Mouse (Mus musculus) kidney, adult 2 months (tissue): ENCODE results near the gene Psen2. TPM values are rescaled to one million over a fixed set of nuclear protein-coding genes. Genes with fewer than 3 reads are reported as not detected.

Experiments used
- DNase-seq: peaks from one replicate; pipeline ENCODE4 v3.0.0; 2021
- H3K27ac ChIP-seq: fragments of 200-500 bp; 2 replicates; pipeline ENCODE4 v1.5.1; 2012; ENCODE audit warnings: low read depth, low read length, control low read depth, inconsistent platforms; ENCODE audit not compliant: insufficient read depth
- H3K27me3 ChIP-seq: fragments of 200-500 bp; replicated peaks from 2 replicates; pipeline ENCODE4 v1.6.1; 2012; ENCODE audit warnings: mild to moderate bottlenecking, moderate library complexity, low read length, inconsistent platforms; ENCODE audit not compliant: control insufficient read depth, insufficient read depth
- H3K36me3 ChIP-seq: fragments of 200-500 bp; 2 replicates; pipeline ENCODE4 v1.6.1; 2012; ENCODE audit warnings: mild to moderate bottlenecking, moderate library complexity, low read length, inconsistent platforms; ENCODE audit not compliant: control insufficient read depth, insufficient read depth
- H3K4me1 ChIP-seq: fragments of 200-500 bp; 2 replicates; pipeline ENCODE4 v1.6.1; 2011; ENCODE audit warnings: low read length; ENCODE audit not compliant: control insufficient read depth, insufficient read depth
- H3K4me3 ChIP-seq: fragments of 200-500 bp; 2 replicates; pipeline ENCODE4 v1.5.1; 2011; ENCODE audit warnings: mild to moderate bottlenecking, low read depth, low read length, control low read depth; ENCODE audit not compliant: insufficient read depth
- CTCF ChIP-seq: fragments of 200-500 bp; conservative IDR thresholded peaks from 2 replicates; pipeline ENCODE4 v1.5.1; 2011; ENCODE audit warnings: low read depth, mild to moderate bottlenecking, control low read depth, low read length, moderate library complexity, mixed read lengths; ENCODE audit not compliant: insufficient read depth, insufficient read length
- POLR2A ChIP-seq: fragments of 200-500 bp; IDR thresholded peaks from one replicate; pipeline ENCODE4 v1.6.1; 2011; ENCODE audit warnings: low read depth, low read length, control low read depth
- WGBS: fragments of 180-500 bp; shearing (Covaris S2); methylation state at CpG from one replicate; pipeline ENCODE4 v1.1.7; 2018; 5-methylcytosine and 5-hydroxymethylcytosine counted together
- polyA plus RNA-seq: library from polyadenylated mRNA; depleted of rRNA; stranded (reverse); fragments of >200 nt; gene quantifications from 2 replicates; pipeline ENCODE4 v1.2.3, GENCODE M21; 2012

Gene Psen2
- polyA plus RNA-seq, 1 experiment: 41.3 TPM

DNA sequence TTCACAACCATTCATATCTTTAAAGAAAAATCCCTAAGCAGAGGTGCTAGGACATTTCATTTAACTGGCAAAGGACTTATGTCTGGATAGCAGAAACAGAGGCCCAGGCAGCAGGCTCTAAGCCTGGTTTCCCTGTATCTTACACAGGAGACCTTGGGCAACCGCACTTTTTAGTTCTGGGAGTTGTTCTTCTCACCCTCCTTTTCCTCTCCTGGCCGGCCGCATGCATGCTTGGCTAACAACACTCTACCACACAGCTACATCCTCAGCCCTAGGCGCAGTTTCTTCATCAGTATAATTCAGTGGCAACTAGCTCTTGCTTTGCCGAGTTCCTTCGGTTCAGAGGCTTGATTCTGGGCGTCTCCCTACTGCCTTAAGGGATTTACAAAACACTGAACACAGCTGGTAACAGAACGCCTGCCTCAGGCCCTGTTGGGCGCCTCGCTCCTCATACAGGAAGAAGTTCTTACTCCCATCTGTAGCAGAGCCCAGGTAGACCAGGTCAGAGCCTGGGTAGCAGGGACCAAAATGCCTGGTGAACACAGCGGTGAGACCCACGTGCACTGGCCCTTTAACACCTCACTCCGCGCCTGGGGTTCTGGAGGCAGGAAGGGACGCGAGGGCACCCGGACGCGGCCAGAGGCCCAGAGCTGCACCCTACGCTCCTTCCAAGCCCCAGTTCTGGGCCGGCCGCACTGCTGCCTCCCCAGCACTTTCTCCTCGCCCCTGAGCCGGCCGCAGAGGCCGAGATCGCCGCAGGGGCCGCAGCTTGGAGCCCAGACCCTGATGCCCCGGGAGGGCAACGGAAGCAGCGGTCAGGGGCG is 7.7 kb downstream of the Psen2 start:
- H3K4me1 ChIP-seq: peaks cover 7% of the 10 kb centered on the region; the same call in 1 of the 2 replicates
- WGBS: 2% methylated on average over 33 of the region's 33 CpGs
- peak overlapping the region; percentile 67 for H3K27ac ChIP-seq
- DNase-seq: peak; percentile 64
- TF ChIP-seq POLR2A (no peak), CTCF (no peak)
- H3K36me3 ChIP-seq: no peaks in the 10 kb centered on the region
- peak overlapping the region; percentile 66 for H3K4me3 ChIP-seq
- no peaks in the 10 kb centered on the region for H3K27me3 ChIP-seq

DNA sequence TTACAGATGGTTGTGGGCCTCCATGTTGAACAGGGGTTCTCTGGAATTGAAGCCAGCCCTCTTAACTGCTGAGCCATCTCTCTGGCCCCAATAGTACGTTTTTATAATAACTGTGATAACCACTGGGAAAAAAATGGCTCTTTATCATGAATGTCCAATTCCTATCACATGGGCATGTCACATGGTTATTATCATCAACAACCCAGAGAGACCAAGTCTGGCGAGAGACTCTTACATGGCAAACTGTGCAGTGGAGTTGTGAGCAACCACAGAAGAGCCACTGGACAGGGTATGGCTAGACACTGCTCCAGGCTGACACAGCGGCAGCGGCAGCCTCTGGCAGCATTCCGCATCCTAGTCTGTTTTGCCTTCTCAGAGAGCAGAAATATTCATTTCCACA is 8.9 kb downstream of the Psen2 start:
- Histone ChIP-seq H3K27me3 (no peaks in the 10 kb centered on the region), H3K27ac (no peak overlapping the region), H3K4me3 (no peak overlapping the region), H3K36me3 (no peaks in the 10 kb centered on the region), H3K4me1 (peaks cover 7% of the 10 kb centered on the region; the same call in 1 of the 2 replicates)
- 95% methylated on average over 5 of the region's 5 CpGs for WGBS
- no peak for DNase-seq
- TF ChIP-seq CTCF (no peak), POLR2A (no peak)

GRCm38 (mm10) chr1:180252656-180253190 is 10.5 kb downstream of the Psen2 start:
- no peak overlapping the region for H3K4me3 ChIP-seq
- DNase-seq: no peak
- H3K4me1 ChIP-seq: peaks cover 7% of the 10 kb centered on the region; the same call in 1 of the 2 replicates
- H3K27ac ChIP-seq: no peak overlapping the region
- TF ChIP-seq POLR2A (no peak), CTCF (no peak)
- 87% methylated on average over 11 of the region's 11 CpGs for WGBS
- H3K36me3 ChIP-seq: no peaks in the 10 kb centered on the region
- H3K27me3 ChIP-seq: no peaks in the 10 kb centered on the region

- no peaks in the 10 kb centered on the region for H3K36me3 ChIP-seq
- no peak overlapping the region for H3K27ac ChIP-seq
- TF ChIP-seq POLR2A: no peak
- no peak for TF ChIP-seq CTCF
- DNase-seq: no peak
- WGBS: 78% methylated on average over 10 of the region's 10 CpGs
- peaks cover 4% of the 10 kb centered on the region; the same call in 1 of the 2 replicates for H3K4me1 ChIP-seq
- no peaks in the 10 kb centered on the region for H3K27me3 ChIP-seq
- H3K4me3 ChIP-seq: no peak overlapping the region
These were observed 11.8 kb downstream of the Psen2 start for GRCm38 (mm10) chr1:180251176-180252048.

- Histone ChIP-seq H3K4me1 (peaks cover 4% of the 10 kb centered on the region; the same call in 1 of the 2 replicates), H3K36me3 (no peaks in the 10 kb centered on the region), H3K4me3 (no peak overlapping the region), H3K27me3 (no peaks in the 10 kb centered on the region), H3K27ac (no peak overlapping the region)
- TF ChIP-seq CTCF (no peak), POLR2A (no peak)
- 62% methylated on average over 8 of the region's 8 CpGs for WGBS
- DNase-seq: peak; percentile 26
These were observed 12.8 kb downstream of the Psen2 start for GRCm38 (mm10) chr1:180250441-180250830.

DNA sequence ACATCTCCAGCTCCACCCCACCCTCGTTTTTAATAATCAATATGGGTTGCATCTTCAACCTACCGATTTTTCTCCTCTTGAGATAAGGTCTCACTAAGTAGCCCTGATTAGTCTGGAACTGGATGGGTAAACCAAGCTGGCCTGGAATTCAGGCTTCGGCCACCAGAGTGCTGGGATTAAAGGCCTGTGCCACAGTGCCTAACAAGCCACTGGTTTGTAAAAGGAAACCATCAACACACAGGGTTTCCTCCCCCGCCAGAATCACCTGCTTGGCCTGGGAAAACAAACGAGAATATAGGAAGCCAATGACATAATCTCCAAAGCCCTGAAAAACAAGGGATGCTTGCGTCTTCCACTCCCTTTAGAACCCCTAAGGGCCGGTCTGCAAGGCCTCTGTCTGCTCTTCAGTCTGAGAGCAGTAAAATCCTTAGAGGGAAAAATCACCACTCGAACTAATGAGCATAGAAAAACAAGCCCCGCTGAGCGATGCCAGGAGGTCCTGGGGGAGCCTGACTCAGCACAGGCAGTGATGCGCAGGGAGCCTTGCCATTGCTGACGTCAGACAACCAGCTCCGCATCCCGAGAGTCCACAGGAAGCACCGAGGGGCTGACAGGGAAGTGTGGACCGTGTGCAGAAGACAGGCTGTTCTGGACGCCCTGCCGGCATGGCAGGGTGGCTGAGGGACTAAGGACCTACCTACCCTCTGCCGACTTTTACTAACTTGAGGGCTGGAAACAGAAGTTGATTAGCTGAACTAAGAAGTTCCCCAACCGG is 13.4 kb downstream of the Psen2 start:
- DNase-seq: peak; percentile 79

More for the DNA sequence above, 13.4 kb downstream of the Psen2 start:
- no peaks in the 10 kb centered on the region for H3K36me3 ChIP-seq
- TF ChIP-seq CTCF (no peak), POLR2A (no peak)
- 27% methylated on average over 20 of the region's 20 CpGs for WGBS
- H3K4me3 ChIP-seq: no peak overlapping the region
- H3K27me3 ChIP-seq: no peaks in the 10 kb centered on the region
- peak overlapping the region; percentile 11; the same call in 1 of the 2 replicates for H3K27ac ChIP-seq
- H3K4me1 ChIP-seq: peaks cover 1% of the 10 kb centered on the region; the same call in 1 of the 2 replicates
